Mouse (Mus musculus) WW6 (cell line): ENCODE measurements around the gene Sez6.

Source experiments
- DNase-seq: peaks from one replicate; pipeline ENCODE4 v3.0.0-alpha.2; 2013; ENCODE audit warnings: low read depth, low spot score

Gene Sez6

DNA sequence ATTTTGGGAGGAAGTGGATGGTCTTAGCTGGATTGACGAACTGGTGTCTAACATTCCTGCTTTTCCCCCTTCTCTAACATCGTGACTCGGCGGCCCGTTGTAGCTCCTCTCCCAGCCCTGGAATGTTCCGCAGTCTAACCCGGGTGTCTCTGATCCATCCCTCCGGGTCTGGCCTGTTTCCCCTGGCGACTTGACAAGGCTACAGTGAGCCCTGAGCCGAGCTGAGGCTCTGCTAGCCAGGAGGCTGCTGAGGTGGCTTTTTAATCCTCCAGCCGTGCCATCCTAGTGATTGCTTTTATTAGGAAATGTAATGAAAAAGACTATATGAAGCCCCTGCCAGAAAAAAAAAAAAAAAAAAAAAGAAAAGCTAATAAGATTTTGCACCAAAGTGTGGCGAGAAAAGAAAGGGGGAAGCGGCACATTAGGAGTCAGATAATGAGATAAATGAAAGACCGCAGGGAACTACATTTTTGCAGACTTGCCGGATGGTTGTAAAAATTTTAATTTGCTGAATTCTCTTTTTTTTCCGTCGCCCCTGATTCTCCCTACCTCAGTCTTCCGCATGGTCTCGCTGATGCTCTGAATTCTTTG, 24.4 kb upstream of the Sez6 start:
- no peak for DNase-seq

DNA sequence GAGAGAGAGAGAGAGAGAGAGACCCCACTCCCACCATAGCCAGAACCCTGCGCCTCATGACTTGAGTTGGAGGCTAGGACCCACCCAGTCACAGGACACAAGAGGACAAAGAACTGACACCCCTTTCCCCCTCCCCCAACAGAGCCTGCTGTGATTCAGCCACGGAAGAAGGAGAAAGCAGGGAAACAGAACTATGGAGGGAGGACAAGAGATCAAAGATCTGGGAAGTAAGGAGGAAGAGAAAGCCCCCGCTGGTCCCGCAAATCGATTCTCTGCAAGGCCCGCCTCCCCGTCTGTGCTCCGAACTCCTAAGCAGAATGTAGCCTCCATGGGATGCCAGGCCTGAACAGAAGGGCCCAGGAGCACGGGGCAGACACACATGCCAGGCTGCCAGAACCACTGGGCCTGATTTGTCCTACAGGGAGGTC, 23.8 kb upstream of the Sez6 start:
- DNase-seq: no peak

DNA sequence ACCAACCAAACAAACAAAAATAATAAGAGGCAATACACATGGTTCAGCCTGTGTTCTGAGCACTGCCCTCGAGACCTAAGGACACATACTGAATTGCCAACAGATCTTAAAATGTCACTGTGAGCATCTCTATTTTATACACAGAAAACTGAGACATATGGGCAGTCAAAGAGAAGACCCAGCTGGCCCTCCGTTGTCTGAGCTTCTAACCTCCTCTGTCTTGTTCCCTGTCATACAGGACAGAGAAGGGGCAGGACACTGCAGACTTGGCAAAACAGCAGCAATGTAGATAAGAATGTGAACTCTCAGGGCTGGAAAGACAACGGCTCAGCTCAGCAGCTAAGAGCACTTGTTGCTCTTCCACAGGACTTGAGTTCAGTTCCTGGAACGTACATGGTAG, 22.1 kb upstream of the Sez6 start:
- no peak for DNase-seq

DNA sequence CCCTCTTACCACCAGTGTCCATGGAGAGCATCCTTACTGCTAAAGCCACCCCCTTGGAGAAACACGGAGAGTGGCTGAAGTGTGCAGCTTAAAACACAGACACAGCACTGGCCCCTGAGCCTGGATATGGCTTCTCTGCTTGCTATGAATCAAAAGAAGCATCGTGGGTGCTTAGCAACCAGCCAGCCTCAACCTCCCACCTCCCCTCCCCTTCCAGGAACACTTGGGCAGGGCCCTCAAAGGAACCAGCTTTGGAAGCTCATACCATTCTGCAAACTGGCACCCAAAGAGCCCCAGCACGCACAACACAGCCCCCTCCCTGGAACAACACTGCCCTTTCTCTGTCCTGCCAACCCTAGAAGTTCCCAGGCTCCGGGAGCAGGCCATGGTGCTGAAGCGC, 21.2 kb upstream of the Sez6 start:
- no peak for DNase-seq

DNA sequence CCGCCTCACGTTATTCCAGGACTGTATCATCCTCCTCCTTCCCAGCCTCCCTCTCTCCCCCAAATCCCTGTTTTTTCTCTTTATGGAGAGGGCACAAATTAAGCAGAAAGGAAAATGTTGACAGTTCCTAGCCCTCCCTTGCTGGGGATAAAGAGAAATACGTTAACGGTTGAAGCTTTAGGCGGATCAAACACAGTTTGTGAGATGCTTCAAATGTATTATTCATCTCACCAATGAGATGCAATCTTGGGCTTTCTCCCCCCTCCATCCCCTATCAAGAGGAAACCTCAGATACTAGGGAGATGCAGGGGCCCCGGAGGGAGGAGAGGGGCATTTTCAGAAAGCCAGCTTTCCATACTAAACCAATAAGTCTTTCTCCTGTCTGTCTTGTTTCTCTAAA, 20.8 kb upstream of the Sez6 start:
- no peak for DNase-seq

DNA sequence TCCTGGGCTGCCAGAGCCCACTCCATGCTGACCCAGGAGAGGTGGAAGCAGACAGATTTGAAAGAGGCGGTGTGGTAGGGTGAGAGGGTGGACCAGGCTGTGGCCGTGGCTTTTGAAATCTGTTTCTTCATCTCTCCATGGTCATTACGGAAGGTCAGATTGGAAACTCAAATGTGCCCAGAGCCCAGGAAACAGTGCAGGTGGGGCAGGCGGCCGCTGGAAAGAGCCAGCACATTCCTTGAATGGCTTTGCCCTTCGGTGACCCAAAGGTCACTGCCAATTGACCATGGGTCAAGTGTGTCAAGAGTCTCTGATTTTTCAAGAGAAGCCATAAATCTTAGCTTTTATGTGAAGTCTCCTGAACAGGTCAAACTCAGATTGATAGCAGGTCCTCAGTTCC, 17.1 kb upstream of the Sez6 start:
- DNase-seq: no peak

DNA sequence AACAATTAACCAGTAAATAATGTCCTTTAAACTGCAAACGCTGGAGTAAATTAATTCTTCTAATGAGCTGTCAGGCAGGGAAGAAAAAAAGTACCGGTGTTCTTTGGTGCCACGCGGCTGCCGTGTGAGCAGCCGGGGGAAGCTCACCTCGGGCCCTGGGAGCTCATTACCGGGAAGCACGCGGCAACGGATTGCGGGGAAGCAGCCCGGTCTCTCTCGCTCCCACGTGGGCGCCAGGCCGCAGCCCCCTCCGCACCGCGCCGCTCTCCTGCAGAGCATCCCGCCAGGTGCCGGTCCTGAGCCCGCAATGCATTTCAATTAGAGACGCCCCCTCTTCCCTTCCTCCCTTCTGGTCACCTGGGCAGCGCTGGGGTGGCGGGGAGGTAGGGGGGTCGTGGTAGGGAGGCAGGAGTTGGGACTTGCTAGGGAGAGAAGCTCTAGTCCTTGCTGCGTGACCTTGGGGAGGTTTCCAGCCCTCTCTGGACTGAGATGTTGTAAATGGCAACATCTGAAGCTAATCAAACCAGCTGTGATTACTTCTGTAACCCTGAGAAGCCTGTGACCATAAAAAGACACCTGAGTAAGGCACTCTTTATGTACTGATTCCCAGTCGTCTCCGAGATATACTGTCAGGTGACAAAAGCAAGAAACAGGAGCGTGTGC, 15.9 kb upstream of the Sez6 start:
- DNase-seq: no peak

DNA sequence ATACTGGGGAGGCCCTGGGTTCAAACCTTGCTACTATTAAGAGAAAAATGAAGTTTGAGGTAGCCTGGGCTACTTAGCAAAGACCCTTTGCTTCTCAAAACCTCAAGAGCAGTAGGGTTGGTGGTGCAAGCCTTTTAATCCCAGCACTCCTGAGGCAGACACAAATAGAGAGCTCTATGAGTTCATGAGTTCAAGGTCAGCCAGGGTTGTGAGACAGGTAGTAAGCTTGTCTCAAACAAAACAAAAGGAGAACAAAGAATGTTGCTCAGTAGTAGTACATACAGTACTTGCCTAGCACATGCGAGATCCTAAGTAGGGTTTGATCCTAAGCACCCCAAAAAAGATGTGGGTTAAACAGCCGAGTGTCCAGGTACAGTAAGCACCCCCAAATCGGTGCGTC, 13.9 kb upstream of the Sez6 start:
- DNase-seq: no peak

DNA sequence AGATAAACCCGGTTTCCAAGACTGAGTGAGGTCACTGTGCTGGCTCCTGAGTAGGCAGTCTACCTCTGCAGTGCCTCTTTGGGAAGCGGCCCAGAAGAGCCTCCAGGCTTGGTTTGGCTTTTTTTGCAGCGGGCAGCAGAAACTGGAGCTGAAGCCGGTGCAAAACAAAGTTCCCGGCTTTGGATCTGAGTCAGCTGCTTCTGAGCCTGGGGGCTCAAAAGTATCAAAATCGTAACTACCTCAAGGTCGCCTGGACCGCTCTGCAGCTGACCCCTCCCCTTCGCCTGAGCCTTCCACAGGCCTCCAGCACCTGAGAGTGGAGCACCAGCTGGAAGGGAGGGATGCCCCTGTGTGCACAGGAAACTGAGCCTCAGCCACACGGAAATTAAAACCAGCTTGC, 13.4 kb upstream of the Sez6 start:
- DNase-seq: no peak

DNA sequence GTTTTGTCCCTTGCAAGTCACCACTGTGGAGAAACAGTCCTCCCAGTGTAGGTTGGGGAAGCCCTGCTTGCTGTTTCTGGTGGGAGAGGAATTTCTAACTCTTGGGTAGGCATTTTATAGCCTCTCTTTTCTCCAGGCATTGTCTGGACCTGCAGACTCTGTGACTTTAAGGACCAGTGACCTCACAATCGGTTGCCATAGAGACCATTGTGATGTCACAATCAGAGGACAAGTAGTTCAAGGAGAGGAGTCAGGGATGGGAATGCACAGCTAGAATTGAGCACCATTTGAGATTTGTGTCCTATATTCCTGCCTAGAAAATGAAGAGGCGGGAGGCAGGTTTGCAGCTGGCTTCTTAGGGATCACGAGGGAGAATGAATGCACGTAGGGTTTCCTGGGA, 7.3 kb upstream of the Sez6 start:
- no peak for DNase-seq

DNA sequence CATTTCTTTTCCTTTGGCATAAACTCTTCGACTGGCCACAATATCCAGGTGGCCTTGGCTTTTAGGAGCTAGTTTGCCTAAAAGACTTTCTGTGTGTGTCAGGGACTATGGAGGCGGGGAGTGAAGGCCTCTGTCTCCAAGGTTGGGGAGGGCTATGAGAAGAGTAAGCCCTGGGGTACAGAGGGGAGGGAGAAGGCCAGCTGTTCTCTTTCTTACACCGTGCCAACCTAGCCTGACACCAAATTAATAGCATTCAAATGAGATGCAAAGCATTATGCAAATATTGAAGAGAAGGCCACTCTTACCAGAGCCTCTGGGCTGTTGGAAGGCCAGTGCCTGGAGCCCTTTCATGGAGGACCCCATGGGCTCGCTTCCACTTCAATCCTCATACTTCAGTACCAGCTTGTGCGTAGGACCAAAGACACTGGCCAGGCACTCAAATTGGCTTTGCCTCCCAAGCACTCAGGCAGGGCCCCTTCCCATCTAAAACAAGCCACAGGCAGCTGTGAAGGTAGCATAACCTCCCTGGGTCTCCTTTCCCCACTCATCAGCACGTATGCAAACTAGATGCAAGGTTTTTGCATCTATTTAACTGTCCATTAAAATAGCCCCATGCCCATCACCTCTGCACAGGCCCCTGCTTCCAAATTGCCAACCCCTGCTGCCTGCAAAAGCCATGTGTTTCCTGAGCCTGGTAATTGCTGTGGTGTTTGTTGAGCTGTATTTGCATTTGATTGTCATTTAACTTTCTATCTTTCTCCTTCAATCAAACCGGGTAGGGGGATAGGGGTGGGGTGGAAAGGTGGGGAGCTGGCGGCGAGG, 4.6 kb upstream of the Sez6 start:
- no peak for DNase-seq

DNA sequence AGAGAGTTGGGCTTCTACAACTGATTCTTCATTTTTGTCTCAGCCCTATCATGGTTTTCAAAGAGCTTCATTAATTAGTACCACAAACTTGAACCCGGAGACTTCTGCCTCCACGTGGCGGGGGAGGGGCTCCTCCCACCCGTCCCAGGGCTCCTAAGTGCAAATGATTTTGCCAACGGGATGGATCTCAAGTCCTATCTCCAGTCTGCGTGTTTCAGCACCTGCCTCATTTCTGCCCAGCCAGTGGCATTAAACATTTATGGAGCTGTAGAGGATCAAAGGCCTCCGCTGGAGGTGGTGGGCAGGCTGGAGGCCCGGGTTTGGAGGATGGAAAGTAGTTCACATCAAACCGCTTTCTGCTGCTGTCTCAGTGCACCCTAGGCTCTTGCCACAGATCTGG, 3.9 kb upstream of the Sez6 start:
- no peak for DNase-seq

DNA sequence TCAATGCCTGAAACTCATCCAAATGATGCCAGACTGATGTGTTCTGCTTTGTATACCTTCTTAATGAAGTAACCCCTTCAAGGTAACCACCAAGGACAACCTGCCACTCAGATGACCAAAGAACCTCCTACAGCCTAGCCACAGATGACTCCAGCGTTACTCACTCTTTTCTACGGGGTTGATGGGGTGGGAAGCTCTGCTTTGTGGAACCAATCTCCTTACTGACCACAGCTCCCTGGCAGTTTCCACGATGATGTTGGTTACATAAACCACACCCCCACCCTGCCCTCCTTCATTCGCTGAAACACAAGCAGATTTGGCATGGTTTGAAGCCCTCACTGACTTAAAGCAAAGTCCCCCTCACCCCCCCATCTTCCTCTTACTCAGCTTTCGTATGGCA, 2.8 kb upstream of the Sez6 start:
- DNase-seq: no peak

DNA sequence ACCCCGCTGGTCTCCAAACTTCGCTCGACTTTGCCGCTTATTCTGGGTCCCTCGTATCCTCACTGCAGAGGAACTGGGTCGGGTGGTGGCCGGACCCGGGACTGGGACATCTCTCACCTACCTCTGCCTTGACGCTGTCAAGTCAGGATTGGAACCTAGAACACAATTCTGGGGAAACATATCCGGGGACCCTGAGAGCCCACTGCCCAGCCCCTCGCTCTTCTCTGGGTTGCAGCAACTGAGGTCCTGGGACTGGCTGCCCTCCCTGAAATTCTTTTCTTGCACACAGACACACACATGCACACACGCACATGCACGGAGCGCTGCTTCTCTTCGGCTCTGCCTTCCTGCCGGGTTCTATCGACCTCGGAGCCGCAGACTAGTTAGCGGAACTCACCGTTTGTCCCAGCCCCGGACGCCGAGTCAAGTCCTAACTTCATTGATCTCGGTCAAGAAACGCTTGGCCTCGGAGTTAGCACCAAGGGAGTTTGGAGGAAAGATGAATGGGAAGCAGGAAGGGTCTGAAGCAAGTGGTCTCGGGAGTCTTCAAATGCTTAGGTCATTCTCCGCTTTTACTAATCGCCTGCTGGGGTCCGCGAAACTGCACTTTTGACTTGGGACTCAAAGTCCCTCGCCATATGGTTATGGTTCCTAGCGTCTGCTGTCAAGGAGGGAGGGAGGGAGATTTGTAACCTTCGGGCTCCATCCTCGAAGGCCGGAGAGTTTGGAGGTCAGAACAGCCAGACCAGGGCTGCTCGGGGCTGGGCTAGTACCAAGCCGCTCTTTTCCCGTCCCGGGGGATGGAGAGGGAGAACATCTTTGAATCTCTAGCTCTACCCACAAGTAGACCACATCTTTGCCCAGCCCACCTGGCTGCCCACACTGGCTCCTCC, 1.2 kb downstream of the Sez6 start:
- DNase-seq: no peak

DNA sequence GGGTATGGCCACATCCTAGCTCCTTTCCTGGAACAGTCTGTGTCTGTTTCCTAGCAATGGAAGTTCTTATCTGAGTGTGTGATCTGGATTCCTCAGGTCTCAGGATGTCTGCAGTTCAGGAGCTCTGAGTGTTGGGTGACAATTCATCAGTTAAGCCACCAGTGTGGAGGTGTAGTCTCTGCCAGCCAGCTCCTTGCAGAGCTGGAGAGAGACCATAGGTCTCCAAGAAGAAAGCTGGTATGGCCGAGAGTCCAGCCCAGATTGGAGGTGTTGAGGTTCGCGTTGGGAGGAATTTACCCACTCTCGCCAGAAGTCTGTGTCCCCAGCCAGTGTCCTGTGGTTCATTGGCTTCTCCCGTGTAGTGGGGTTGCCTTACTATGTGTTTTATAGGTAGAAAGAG, 2.0 kb downstream of the Sez6 start:
- DNase-seq: no peak

DNA sequence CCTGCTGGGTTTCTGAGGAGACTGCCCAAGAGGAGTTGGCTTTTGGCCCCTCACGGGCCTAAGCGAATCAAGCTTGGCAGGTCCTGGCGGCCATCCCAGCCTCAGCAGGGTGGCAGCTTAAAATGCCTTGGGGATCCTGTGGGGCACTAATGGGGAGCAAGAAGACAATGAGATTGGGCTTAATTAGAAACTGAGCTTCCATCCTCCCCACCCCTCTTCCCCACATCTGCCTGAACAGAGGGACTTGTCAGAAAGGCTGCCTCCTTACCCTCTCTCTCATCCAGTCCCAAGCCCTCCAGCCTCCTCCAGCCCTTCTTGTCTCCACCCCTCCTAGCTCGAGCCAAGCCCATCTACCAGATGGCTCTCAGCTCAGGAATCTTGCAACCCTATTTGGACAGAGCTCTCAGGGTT, 3.5 kb downstream of the Sez6 start:
- DNase-seq: no peak

DNA sequence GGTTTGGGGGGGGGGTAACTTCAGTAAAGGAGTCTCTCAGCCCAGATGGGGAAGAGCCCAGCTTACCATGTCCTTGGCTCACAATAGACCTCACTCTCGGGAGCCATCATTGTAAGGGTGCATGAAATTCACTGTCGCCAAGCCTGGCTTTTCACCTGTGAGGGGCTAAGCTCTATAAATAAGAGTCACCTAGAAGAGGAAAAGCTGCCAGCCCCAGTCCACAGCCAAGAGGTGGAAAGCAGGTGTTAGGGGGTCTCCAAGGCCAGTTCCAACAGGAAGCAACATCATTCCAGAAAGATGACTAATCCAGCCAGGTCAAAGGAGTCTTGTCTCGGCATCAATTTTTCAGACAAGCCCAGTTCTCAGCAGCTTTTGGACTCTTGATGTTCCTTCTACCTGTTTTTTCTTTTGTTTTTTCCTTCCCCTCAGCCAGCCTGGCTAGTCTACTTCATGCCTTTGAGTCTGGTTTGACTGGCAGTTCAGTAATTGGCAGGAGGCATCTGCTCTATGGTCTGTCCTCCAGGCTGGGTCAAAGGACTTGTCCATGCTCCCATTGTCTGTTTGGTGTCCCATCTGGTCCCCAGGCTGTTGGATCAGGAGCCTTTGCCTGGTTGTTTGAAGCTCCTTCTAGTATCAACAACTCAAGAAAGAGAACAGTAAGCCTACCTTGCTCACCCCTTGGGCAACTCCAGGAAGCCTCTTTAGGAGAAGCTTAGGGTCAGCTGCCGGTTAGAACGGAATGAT, 4.1 kb downstream of the Sez6 start:
- DNase-seq: no peak

DNA sequence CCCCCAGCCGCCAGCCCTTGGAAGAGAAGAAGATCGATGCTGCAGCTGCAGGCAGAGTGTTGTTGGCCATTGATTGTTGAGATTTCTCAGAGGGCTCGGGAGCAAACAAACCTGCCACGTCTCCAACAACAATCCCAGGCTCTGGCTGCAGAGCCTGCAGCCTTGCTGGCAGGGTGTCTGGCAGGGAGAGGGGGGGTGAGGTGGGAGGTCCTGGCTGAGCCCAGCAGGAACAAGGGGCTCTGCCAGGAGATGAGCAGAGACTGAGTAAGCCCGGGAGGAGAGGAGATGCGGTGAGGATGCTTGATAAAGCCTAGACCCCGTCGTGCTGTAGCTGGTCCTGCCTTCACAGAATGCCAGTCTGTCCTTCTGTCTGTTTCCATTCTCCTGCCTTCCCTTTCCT, 6.2 kb downstream of the Sez6 start:
- no peak for DNase-seq

DNA sequence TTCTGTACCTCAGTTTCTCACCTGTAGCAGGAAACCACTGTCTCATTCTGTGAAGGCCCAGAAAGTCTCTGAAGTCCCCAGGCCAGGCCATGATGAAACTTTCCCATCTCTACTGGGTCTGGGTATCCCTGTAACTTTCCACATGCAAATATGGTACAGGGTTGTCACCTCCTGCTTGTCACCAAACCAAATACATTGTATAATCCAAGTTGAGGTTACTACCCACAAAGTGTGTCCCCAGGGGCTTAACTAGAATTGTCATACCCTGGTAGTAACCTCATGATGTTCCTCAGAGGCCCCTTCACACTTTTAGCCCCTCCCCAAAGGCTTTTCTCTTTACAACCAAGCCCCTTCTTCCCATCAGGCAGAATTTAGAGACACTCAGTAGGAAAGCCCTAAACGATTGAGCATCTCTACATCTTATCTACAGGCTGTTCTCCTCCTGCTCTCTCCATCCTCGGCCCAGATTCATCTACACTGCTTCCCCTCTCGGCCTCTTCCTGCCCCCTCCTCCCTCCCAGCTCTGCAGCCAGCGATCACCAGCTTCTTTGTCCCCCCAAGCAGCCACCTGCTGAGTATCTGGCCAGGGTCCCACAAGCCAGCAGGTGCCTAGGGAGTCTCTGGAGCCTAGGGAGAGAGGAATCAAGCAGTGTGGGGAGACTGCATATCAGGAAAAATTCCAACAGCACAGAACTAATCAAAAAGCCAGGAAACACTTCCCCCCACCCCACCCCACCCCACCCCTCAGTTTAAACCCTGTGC, 7.2 kb downstream of the Sez6 start:
- DNase-seq: no peak

DNA sequence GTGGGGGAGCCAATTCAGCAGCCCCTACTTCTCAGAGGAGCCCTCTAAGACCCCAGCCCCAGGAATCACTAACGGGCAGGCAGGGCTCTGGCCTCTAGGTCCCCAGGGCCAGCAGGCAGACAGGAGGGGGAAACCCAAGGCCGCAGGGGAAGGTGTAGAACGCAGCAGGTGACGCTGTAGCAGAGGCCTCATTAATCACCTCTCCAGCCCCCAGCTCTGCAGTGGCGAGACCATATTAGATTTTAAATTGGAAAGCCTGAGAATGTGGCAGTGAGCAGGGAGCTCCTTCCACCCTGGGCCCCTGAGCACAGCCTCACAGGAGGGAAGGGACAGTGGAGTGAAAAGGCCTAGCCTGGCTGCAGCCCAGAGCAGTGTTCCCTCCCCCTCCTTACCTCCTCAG, 11.6 kb downstream of the Sez6 start:
- DNase-seq: no peak

DNA sequence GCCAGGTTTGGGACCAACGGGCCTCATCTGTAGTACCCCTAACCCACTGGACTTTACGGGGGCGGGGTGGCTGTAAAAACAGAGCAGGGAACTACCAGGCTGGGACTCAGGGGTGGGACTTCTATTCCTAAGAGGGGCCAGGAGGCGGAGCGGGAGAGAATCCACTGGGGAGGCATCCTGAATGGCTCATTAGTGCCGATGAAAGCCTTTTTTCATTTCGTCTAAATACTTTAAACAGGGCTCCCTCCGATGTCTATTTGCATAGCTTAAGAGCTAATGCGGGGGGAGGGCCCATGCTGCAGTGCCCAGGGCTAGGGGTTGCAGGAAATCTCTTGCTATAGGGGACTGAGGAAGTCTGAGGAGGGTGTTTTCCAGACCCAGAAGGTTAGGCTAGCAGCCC, 17.3 kb downstream of the Sez6 start:
- peak; percentile 90 for DNase-seq
